Mouse (Mus musculus) cerebellum, adult 9-10 months (tissue): ENCODE data around the gene Csnk2a1.
A peak's percentile ranks its signal among the peaks of the same experiment; 100 is the strongest.
"Not testable (repeated sequence)": the region's sequence is repeated elsewhere in the genome, so short reads cannot be mapped to it uniquely, and the experiment has no call there.

Source experiments
- DNase-seq: peaks from one replicate; pipeline ENCODE4 v3.0.0; 2022

Csnk2a1 gene

GRCm38 (mm10) chr2:152226248-152227050, at the start of gene Csnk2a1:
Gene Csnk2a1 (plus strand): TSS chr2:152226839.
- peak; percentile 93 for DNase-seq

DNA sequence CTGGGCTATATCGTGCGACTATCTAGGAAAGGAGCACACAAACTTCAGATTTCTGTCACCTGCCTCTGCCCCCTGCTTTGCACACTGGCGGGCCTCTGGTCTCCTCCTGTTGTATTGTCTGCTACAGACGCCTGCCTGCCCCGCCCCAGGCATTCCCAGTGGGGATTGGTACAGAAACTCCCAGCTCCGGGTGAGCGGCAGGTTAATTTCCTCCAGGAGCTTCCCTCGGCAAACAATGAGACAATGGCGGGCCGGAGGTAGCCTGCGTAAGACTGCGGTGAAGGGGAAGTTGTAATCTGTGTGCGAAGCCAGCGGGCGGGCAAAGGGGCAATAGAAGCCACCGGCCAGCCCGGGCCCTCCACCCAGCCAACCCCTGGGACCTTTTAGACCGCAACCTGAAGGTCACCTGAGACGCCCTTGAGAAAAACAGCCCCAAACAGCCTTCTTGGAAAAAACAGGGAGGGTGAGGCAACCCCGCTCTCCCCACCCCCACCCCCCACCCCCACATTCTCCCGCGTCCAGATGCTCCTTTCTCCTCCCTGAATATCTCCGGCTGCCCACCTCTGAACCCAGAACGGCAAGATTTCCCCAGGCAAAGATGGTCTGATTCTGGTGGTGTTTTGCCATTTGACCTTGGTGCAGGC, 49.4 kb upstream of the Csnk2a1 start:
- no peak for DNase-seq

- DNase-seq = no peak
Observed at GRCm38 (mm10) chr2:152177806-152178170, 48.9 kb upstream of the Csnk2a1 start.

- no peak for DNase-seq
Observed at GRCm38 (mm10) chr2:152178345-152178744, 48.3 kb upstream of the Csnk2a1 start.

DNA sequence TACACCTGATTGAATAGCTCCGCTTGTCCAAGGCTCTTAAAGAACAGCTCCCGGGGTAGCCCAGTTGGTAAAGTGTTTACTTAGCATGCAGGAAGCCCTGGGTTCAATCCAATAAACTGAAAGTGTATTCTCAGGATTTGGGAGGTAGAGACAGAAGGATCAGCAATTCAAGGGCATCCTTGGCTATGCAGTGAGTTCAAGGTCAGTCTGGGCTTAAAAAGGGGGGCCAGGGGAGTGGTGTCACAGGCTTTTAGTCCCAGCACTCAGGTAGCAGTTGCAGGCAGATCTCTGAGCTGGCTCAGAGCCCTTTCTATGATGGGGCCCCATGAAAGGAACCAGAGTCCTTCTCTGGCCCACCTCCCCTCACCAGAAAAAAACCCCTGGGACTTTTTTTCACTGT, 47.3 kb upstream of the Csnk2a1 start:
- no peak for DNase-seq

GRCm38 (mm10) chr2:152180323-152180722, 46.3 kb upstream of the Csnk2a1 start:
- no peak for DNase-seq

DNA sequence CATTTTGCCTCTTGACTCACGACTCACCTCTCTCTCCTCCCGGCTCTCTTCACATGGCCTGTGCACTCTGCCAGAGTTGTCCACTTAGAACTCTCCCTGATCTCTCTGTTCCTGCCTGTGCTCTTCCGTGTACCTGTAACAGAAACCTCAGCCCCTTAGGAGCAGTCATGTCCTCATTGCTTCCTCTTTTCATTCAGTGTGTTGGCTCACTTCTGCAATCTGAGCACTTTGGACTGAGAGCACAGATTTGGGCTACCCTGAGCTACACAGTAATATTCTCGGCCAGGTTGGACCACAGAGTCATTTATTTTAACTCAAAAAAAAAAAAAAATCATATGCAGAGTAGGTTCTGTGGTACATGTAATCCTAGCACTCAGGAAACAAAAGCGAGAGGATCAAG, 39.5 kb upstream of the Csnk2a1 start:
- no peak for DNase-seq

- no peak for DNase-seq
Observed at GRCm38 (mm10) chr2:152189213-152189612, 37.4 kb upstream of the Csnk2a1 start.

DNA sequence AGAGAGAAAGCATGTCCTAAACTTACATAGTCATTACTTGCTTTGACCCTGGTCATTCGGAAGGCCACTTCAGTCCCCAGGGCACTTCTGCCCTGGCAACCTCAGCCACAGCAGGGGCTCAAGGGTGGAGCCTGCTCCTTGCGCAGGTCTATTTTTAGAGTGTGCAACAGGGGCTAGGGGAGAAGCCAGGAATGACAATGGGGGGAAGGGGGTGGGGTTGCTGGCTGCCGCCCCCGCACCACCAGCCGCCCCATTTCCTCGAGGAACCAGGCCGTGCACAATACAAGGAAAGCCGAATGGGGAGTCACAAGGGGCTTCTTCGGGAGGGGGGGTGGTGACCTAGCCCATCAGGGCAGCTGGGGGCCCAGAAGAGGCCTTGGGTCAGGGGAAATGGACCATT, 37.0 kb upstream of the Csnk2a1 start:
- DNase-seq = no peak

GRCm38 (mm10) chr2:152190161-152190560, 36.5 kb upstream of the Csnk2a1 start:
- DNase-seq = no peak

GRCm38 (mm10) chr2:152192591-152193345, 33.9 kb upstream of the Csnk2a1 start:
- DNase-seq = no peak

GRCm38 (mm10) chr2:152193346-152193710, 33.3 kb upstream of the Csnk2a1 start:
- no peak for DNase-seq

DNA sequence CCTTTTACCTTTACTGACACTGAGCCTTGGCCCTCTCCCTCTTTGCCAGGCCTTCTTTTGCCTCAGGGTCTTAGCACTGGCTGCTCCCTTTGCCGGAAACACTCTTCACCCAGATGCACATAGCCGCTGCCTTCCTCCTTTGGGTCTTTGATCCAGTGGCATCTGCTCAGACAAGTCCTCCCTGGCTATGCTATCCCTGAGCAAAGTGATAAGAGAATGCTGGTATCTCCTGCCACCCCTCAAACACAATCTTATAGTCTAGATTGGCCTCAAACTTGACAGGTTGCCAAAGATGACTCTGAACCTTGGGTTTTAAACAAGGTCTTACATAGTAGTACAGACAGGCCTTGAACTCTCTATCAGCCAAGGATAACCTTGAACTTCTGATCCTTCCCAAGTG, 32.1 kb upstream of the Csnk2a1 start:
- no peak for DNase-seq

DNA sequence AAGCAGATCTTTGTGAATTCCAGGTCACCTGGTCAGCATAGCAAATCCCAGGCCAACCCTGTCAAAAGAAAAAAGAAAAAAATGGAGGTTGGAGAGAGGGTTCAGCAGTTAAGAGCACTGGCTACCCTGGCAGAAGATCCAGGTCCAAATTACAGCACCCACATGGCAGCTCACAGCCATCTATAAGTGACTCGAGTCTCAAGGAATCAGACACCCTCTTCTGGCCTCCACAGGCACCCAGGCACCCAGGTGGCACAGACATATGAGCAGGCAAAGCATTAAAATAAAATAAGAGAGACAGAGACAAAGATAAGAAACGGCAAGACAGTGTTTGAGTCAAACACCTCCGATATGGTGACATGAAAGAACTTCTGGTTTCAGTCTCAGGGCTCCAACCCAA, 29.7 kb upstream of the Csnk2a1 start:
- no peak for DNase-seq

- peak; percentile 84 for DNase-seq
Observed at GRCm38 (mm10) chr2:152197301-152197712, 29.3 kb upstream of the Csnk2a1 start.

DNA sequence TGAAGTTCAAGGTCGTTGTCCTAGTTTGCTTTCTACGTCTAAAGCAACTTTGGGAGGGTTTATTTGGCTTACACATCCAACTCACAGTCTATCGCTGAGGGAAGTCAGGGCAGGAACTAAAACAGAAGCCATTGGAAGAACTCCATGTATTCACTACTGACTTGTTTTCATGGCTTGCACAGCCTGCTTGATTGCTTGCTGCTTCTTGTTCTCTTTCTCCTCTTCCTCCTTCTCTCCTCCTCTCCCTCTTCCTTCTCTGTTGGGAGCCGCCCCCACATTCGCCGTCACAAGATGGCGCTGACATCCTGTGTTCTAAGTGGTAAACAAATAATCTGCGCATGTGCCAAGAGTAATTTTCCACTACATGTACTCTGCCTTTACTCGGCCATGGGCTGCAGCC, 20.5 kb upstream of the Csnk2a1 start:
- not testable (repeated sequence) for DNase-seq

- no peak for DNase-seq
Observed at GRCm38 (mm10) chr2:152211871-152212270, 14.8 kb upstream of the Csnk2a1 start.

DNA sequence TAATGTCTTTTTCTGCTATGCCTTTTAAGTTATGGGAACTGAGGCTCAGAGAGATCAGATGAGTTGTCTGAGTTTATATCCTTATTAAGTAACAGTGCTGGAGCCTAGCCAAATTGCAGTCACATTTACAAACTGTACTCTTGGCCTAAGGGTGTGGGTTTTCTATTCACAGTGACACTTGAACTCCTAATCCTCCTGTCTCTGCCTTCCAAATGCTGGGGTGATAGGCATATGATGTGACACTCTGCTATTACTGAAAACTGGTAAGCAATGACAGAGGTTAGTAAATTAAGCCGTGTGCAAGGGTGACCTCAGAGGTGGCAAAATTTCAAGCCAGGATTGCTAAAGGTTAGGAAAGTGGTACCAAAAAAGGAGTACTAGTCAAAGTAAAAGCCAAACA, 9.7 kb upstream of the Csnk2a1 start:
- DNase-seq = no peak

DNA sequence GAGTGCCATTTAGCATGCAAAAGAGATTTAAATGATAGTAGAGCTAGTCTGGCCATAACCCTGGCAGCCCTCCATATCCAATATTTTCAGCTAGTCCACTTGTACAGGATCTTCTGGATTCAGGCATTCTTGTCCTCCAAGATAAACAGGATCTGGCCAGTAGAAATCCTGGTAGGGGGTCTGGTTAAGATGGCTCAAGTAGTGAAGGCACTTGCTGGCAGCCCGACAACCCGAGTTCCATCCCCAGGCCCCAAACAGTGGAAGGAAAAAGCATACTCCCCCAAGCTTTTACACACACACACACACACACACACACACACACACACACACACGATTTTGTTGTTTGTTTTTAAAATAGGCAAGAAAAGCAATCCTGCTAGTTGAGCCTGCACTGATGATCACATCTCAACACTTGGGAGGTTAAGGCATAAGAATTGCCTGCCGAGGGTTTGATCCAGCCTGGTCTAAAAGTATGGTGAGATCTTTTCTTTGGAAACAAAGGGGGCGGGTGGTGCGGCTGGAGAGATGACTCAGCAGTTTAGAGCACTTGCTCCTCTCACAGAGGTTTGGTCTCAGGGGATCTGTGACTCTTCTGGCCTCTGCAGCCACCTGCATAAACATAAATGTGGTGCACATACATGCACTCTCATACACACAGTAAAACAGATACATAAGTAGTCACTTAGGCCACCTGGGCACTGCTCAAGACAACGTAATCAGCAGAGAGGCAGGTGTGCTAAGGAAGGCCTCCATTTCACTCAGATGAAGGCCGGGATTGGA, 2.9 kb upstream of the Csnk2a1 start:
- no peak for DNase-seq

DNA sequence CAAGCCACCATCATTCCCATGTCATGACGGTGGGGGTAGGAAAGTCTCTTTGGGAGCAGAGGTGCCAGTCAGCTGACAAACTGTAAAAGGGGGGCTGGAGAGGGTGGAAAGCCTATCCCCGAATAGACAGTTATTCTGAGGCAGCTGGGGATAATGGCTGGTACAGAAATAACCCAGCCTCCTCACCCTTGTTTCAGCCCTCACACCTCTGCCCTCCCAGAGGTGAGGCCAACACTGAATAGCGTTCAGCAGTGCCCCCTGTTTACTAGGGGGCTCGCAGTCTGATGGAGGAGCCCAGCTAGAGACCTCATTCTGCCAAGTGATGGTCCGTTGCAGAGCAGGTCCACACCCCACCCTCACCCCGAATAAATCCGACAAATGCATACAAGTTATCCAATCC, 1.1 kb upstream of the Csnk2a1 start:
- DNase-seq = peak; percentile 45

GRCm38 (mm10) chr2:152227051-152227481, 427 bp downstream of the Csnk2a1 start:
- DNase-seq = peak; percentile 60

- no peak for DNase-seq
Observed at GRCm38 (mm10) chr2:152230046-152230445, 3.4 kb downstream of the Csnk2a1 start.

DNA sequence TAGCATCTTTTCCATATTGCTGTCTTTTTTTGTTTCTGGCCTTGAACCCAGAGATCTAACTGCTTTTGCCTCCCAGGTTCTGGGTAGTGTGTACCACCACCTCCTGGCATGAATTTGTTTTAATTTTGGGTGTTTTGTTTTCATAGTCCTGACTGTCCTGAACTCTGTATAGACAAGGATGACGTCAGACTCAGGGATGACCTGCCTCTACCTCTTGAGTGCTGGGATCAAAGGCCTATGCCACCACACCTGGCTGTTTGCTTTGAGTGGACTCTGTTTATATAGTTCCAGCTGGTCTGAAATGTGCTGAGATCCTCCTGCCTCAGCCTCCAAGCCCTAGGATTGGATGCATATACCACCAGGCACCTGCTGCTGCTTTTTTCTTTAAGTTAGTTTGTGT, 11.3 kb downstream of the Csnk2a1 start:
- DNase-seq = no peak
